Mouse (Mus musculus) ES-Bruce4 (cell line): ENCODE results near the gene Cd52. TPM values are rescaled to one million over a fixed set of nuclear protein-coding genes. Genes with fewer than 3 reads are reported as not detected.

Experiments used
- H3K27ac ChIP-seq: 2 replicates; pipeline ENCODE4 v1.5.1; 2012; ENCODE audit warnings: low read length, inconsistent platforms; ENCODE audit not compliant: insufficient read depth
- H3K27me3 ChIP-seq: 2 replicates; pipeline ENCODE4 v1.6.1; 2012; ENCODE audit warnings: mild to moderate bottlenecking, low read length, inconsistent platforms; ENCODE audit not compliant: control insufficient read depth, poor library complexity, insufficient read depth, severe bottlenecking
- H3K36me3 ChIP-seq: 2 replicates; pipeline ENCODE4 v1.6.1; 2012; ENCODE audit warnings: inconsistent platforms, mild to moderate bottlenecking, low read length, moderate library complexity; ENCODE audit not compliant: control insufficient read depth, poor library complexity, insufficient read depth, severe bottlenecking
- H3K4me1 ChIP-seq: one replicate; pipeline ENCODE4 v1.8.1; 2011; ENCODE audit warnings: low read length; ENCODE audit not compliant: control insufficient read depth, insufficient read depth
- H3K4me3 ChIP-seq: 2 replicates; pipeline ENCODE4 v1.5.1; 2011; ENCODE audit warnings: low read depth, mild to moderate bottlenecking, low read length
- H3K9ac ChIP-seq: 2 replicates; pipeline ENCODE4 v1.6.1; 2012; ENCODE audit warnings: low read depth, mild to moderate bottlenecking, inconsistent platforms; ENCODE audit not compliant: poor library complexity, severe bottlenecking
- H3K9me3 ChIP-seq: replicated peaks from 2 replicates; pipeline ENCODE4 v1.6.1; 2012; ENCODE audit warnings: mild to moderate bottlenecking, low read length, inconsistent platforms; ENCODE audit not compliant: control insufficient read depth, poor library complexity, insufficient read depth, severe bottlenecking
- CTCF ChIP-seq: IDR thresholded peaks from one replicate; pipeline ENCODE4 v1.8.1; 2011; ENCODE audit warnings: low read depth, low read length
- EP300 ChIP-seq: IDR thresholded peaks from 2 replicates; pipeline ENCODE4 v1.6.1; 2011; ENCODE audit warnings: low read depth, low read length; ENCODE audit not compliant: insufficient read depth
- POLR2A ChIP-seq: IDR thresholded peaks from one replicate; pipeline ENCODE4 v1.8.1; 2011; ENCODE audit warnings: low read length; ENCODE audit not compliant: insufficient read depth
- polyA plus RNA-seq: library from polyadenylated mRNA; stranded (reverse); fragments of >200 nt; gene quantifications from 2 replicates; pipeline ENCODE4 v1.2.4, GENCODE M21; 2011; ENCODE audit warnings: low read depth; ENCODE audit not compliant: missing spikeins, insufficient read depth, insufficient read length

Cd52 gene
- polyA plus RNA-seq, 1 experiment, result not detected

- H3K9ac ChIP-seq, result no peak overlapping the region
Observed at GRCm38 (mm10) chr4:134041317-134042123, 53.4 kb downstream of the Cd52 start.

GRCm38 (mm10) chr4:134035953-134036352, 58.9 kb downstream of the Cd52 start:
- no peak overlapping the region for H3K4me3 ChIP-seq
- TF ChIP-seq POLR2A (no peak), CTCF (peak; percentile 95)

More at GRCm38 (mm10) chr4:134041317-134042123, 53.4 kb downstream of the Cd52 start:
- H3K27ac ChIP-seq, result no peak overlapping the region
- H3K36me3 ChIP-seq, result no peaks in the 10 kb centered on the region
- no peaks in the 10 kb centered on the region for H3K27me3 ChIP-seq
- no peak for TF ChIP-seq EP300
- TF ChIP-seq POLR2A, result no peak
- TF ChIP-seq CTCF, result no peak
- peaks cover 2% of the 10 kb centered on the region for H3K4me1 ChIP-seq
- H3K4me3 ChIP-seq, result no peak overlapping the region
- H3K9me3 ChIP-seq, result no peaks in the 10 kb centered on the region

More at GRCm38 (mm10) chr4:134035953-134036352, 58.9 kb downstream of the Cd52 start:
- Histone ChIP-seq H3K4me1 (no peaks in the 10 kb centered on the region), H3K9me3 (peaks cover under 1% of the 10 kb centered on the region; the same call in 1 of the 2 replicates), H3K9ac (no peak overlapping the region), H3K27me3 (no peaks in the 10 kb centered on the region), H3K27ac (no peak overlapping the region), H3K36me3 (no peaks in the 10 kb centered on the region)

Other genes starting within 250 kb of the Cd52 start
- gene Rps6ka1, start 207.3 kb downstream of the Cd52 start, polyA plus RNA-seq, result 73.2 and 86.4 TPM in 2 replicates
- 253 and 257 TPM in 2 replicates for gene Hmgn2, start 126.4 kb downstream of the Cd52 start, polyA plus RNA-seq
- 18.5 and 23.5 TPM in 2 replicates for gene Dhdds, start 94.2 kb downstream of the Cd52 start, polyA plus RNA-seq
- gene Lin28a, start 76.2 kb downstream of the Cd52 start, polyA plus RNA-seq, result 201 and 217 TPM in 2 replicates
- not detected in 2 replicates for gene Zfp683, start 41.2 kb downstream of the Cd52 start, polyA plus RNA-seq
- gene Crybg2, start 34.3 kb downstream of the Cd52 start, polyA plus RNA-seq, result 19.2 and 26.1 TPM in 2 replicates
- gene Ubxn11, start 7.5 kb upstream of the Cd52 start, polyA plus RNA-seq, result 10.4 and 11.6 TPM in 2 replicates
- 105 and 106 TPM in 2 replicates for gene Sh3bgrl3, start 33.7 kb upstream of the Cd52 start, polyA plus RNA-seq
- 66.3 and 69.0 TPM in 2 replicates for gene Cep85, start 92.0 kb upstream of the Cd52 start, polyA plus RNA-seq
- gene Gm7534, start 107.9 kb upstream of the Cd52 start, polyA plus RNA-seq, result not detected in 2 replicates
- gene Catsper4, start 132.3 kb upstream of the Cd52 start, polyA plus RNA-seq, result not detected in 2 replicates
- 10.4 and 10.8 TPM in 2 replicates for gene Cnksr1, start 143.3 kb upstream of the Cd52 start, polyA plus RNA-seq
- not detected in 2 replicates for gene E130218I03Rik, start 148.6 kb upstream of the Cd52 start, polyA plus RNA-seq
- 16.8 and 17.2 TPM in 2 replicates for gene Zfp593, start 150.5 kb upstream of the Cd52 start, polyA plus RNA-seq
- gene Gm30191, start 151.9 kb upstream of the Cd52 start, polyA plus RNA-seq, result not detected in 2 replicates
- gene Grrp1, start 159.0 kb upstream of the Cd52 start, polyA plus RNA-seq, result 0.55 TPM in 1 of 2 replicates, not detected in the other
- gene Pdik1l, start 192.8 kb upstream of the Cd52 start, polyA plus RNA-seq, result 12.0 and 14.1 TPM in 2 replicates
- 5.4 and 7.4 TPM in 2 replicates for gene Trim63, start 220.0 kb upstream of the Cd52 start, polyA plus RNA-seq
- 3.9 and 4.9 TPM in 2 replicates for gene Slc30a2, start 248.1 kb upstream of the Cd52 start, polyA plus RNA-seq